Mouse (Mus musculus): ENCODE results near the gene Hist3h2ba. TPM values are rescaled to one million over a fixed set of nuclear protein-coding genes. Genes with fewer than 3 reads are reported as not detected.

Gene Hist3h2ba
- total and polyA plus RNA-seq, 3 experiments = not detected

DNA sequence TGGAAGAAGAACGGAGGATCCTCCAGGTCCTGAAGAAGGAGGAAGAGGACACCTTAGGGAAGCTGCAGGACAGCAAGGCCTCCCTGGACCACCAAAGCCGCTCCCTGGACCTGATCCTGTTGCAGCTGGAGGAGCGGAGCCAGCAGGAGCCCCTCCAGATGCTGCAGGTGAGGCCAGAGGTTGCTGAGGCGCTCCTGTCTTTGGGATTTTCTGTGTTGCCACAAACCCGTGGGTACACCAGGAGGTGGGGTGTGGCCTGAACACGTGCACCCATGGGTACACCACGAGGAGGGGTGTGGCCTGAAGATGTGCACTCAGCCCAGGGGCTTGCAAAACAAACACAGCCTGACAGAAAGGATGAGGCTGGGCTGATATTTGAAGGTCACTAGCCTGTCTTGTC lies 19.8 kb downstream of the Hist3h2ba start:
- Histone ChIP-seq H3K4me1 (ENCODE audit: control insufficient read depth in 1 of 2, insufficient read depth in 2 of 2) (peaks cover 12 to 55% of the 10 kb centered on the region in 2 experiments), H3K36me3 (replicated peaks in 1 of 2; ENCODE audit: control insufficient read depth in 1 of 2, insufficient read depth in 1 of 2, low read length in 1 of 2) (peaks cover 28 to 67% of the 10 kb centered on the region in 2 experiments), H3K27ac (ENCODE audit: insufficient read depth, low read depth) (no peak overlapping the region), H3K4me2 (ENCODE audit: insufficient read depth, low read depth, poor library complexity, severe bottlenecking) (no peak overlapping the region), H3K9ac (ENCODE audit: insufficient read depth, low read depth) (no peak overlapping the region), H3K4me3 (replicated peaks in 1 of 3; ENCODE audit: low read depth in 2 of 3, low read length in 2 of 3, poor library complexity in 1 of 3) (no peak overlapping the region), H3K27me3 (replicated peaks) (no peaks in the 10 kb centered on the region), H3K9me3 (replicated peaks; ENCODE audit: low read length) (no peaks in the 10 kb centered on the region), H3K79me2 (replicated peaks; ENCODE audit: control insufficient read depth, extremely low read depth, insufficient read depth, poor library complexity, severe bottlenecking) (peaks cover 5% of the 10 kb centered on the region; the same call in 1 of the 2 replicates)
- no peak for DNase-seq (ENCODE audit: extremely low read depth)
- dilution Hi-C loops (cut with MboI; ENCODE audit: extremely low pct_ligation_motif_present, extremely low pct_unique_long_range_greater_than_20kb, low sequenced_read_pairs) = no loop called here
- TF ChIP-seq MYC (IDR thresholded peaks at IDR 0.05; ENCODE audit: low read depth, low read length) = no peak
- TF ChIP-seq ZKSCAN1 (IDR thresholded peaks at IDR 0.05; ENCODE audit: borderline replicate concordance, low read depth, low read length) = no peak
- TF ChIP-seq SMC3 (IDR thresholded peaks at IDR 0.05; ENCODE audit: low read depth, low read length) = no peak
- TF ChIP-seq POLR2AphosphoS2 (IDR thresholded peaks at IDR 0.05; ENCODE audit: low read depth, low read length) = no peak
- no peak for TF ChIP-seq TBP (conservative IDR thresholded peaks at IDR 0.05; ENCODE audit: low read depth, low read length)
- no peak for TF ChIP-seq MAX (IDR thresholded peaks at IDR 0.05; ENCODE audit: low read length)
- no peak for TF ChIP-seq RAD21 (IDR thresholded peaks at IDR 0.05; ENCODE audit: low read depth, low read length)
- no peak for TF ChIP-seq E2F4 (IDR thresholded peaks at IDR 0.05; ENCODE audit: insufficient replicate concordance, low read depth, low read length)
- no peak for TF ChIP-seq BHLHE40 (IDR thresholded peaks at IDR 0.05; ENCODE audit: low read depth, low read length)
- no peak for TF ChIP-seq SIN3A (IDR thresholded peaks at IDR 0.05; ENCODE audit: low read length)
- TF ChIP-seq PAX5 (IDR thresholded peaks at IDR 0.05; ENCODE audit: low read length) = no peak
- no peak for TF ChIP-seq ETS1 (conservative IDR thresholded peaks at IDR 0.05; ENCODE audit: low read depth, low read length)
- no peak for TF ChIP-seq USF2 (conservative IDR thresholded peaks at IDR 0.05; ENCODE audit: low read depth, low read length)
- TF ChIP-seq MAZ (IDR thresholded peaks at IDR 0.05; ENCODE audit: low read depth, low read length) = no peak
- no peak for TF ChIP-seq NRF1 (IDR thresholded peaks at IDR 0.05; ENCODE audit: low read depth, low read length)
- TF ChIP-seq TCF12 (IDR thresholded peaks at IDR 0.05; ENCODE audit: low read depth, low read length) = no peak
- in situ Hi-C loops (cut with MboI; ENCODE audit: low pct_ligation_motif_present, low pct_unique_long_range_greater_than_20kb, low sequenced_read_pairs) = no loop called here

DNA sequence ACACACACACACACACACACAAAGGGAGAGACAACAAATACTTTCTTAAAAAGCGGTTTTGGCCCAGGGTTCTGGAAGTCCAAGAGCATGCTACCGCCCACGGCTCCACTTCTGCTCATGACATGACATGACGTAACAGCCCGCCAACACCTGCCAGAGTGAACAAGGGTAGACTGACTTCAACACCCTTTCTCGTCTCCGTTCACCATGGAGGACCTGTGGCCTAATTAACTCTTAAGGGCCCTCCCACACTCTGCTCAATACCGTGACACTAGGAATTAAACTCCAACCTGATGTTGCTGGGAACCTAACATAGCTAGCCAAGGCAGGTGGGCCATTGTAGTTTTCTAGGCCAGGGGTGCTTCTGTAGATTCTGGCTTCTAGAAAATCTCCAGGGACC lies 20.3 kb downstream of the Hist3h2ba start:
- dilution Hi-C loops (cut with MboI; ENCODE audit: extremely low pct_ligation_motif_present, extremely low pct_unique_long_range_greater_than_20kb, low sequenced_read_pairs) (no loop called here), in situ Hi-C loops (cut with MboI; ENCODE audit: low pct_ligation_motif_present, low pct_unique_long_range_greater_than_20kb, low sequenced_read_pairs) (no loop called here)
- H3K79me2 ChIP-seq (replicated peaks; ENCODE audit: control insufficient read depth, extremely low read depth, insufficient read depth, poor library complexity, severe bottlenecking) = peaks cover 10% of the 10 kb centered on the region

More for the DNA sequence above, 20.3 kb downstream of the Hist3h2ba start:
- no peak overlapping the region for H3K27ac ChIP-seq (ENCODE audit: insufficient read depth, low read depth)
- peaks cover 28 to 71% of the 10 kb centered on the region in 2 experiments for H3K36me3 ChIP-seq (replicated peaks in 1 of 2; ENCODE audit: control insufficient read depth in 1 of 2, insufficient read depth in 1 of 2, low read length in 1 of 2)
- no peaks in the 10 kb centered on the region for H3K27me3 ChIP-seq (replicated peaks)
- H3K4me1 ChIP-seq (ENCODE audit: control insufficient read depth in 1 of 2, insufficient read depth in 2 of 2) = peaks cover 12 to 60% of the 10 kb centered on the region in 2 experiments
- H3K4me2 ChIP-seq (ENCODE audit: insufficient read depth, low read depth, poor library complexity, severe bottlenecking) = no peak overlapping the region
- no peaks in the 10 kb centered on the region for H3K9me3 ChIP-seq (replicated peaks; ENCODE audit: low read length)
- no peak overlapping the region for H3K9ac ChIP-seq (ENCODE audit: insufficient read depth, low read depth)
- no peak for TF ChIP-seq POLR2AphosphoS2 (IDR thresholded peaks at IDR 0.05; ENCODE audit: low read depth, low read length)
- no peak for TF ChIP-seq MAZ (IDR thresholded peaks at IDR 0.05; ENCODE audit: low read depth, low read length)
- no peak for TF ChIP-seq PAX5 (IDR thresholded peaks at IDR 0.05; ENCODE audit: low read length)
- TF ChIP-seq SMC3 (IDR thresholded peaks at IDR 0.05; ENCODE audit: low read depth, low read length) = no peak
- no peak for TF ChIP-seq ETS1 (conservative IDR thresholded peaks at IDR 0.05; ENCODE audit: low read depth, low read length)
- TF ChIP-seq RCOR1 (conservative IDR thresholded peaks at IDR 0.05; ENCODE audit: low read depth, low read length) = no peak
- TF ChIP-seq MAX (IDR thresholded peaks at IDR 0.05; ENCODE audit: low read length) = no peak
- no peak for TF ChIP-seq ZC3H11A (IDR thresholded peaks at IDR 0.05; ENCODE audit: low read depth, low read length)
- no peak overlapping the region for H3K4me3 ChIP-seq (replicated peaks in 1 of 3; ENCODE audit: low read depth in 2 of 3, low read length in 2 of 3, poor library complexity in 1 of 3)
- DNase-seq (ENCODE audit: extremely low read depth) = no peak

Measured in CH12.LX (cell line).